Comparison of ENCODE assay signal across 24 mouse cellular contexts in the genomic region with DNA sequence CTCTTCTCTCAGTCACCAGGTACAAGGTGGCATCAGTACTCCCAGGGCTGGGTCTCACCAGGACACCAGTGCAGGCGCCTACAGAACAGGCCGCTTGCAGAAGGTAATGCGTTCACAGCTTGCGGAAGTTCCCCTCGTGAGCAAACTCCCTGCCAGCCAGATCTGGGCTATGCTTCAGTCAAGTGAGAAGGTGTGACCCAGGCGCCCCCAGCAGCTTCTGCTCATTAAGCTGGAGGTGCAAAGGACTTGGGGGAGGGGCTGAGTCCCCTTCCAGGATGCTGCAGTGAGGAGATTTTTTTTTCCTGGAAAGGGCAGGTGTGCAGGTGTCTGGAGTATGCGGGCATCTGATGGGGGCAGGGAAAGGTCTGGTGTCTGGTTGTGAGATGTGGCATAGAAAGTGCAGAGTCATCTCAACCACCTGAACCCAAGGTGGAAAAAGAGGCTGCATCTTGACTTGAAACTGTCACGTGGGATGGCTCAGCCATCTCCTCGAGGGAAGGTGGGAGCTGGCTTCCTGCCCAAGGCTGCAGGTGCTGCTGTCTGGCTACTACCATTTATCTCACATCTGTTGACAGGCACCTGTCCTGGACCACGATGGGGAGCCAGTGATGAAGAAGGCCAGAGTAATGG. TPM values are rescaled to one million over a fixed set of nuclear protein-coding genes. Genes with fewer than 3 reads are reported as not detected.
DNase-seq lines count a peak whose midpoint lies in the region; ATAC-seq and TF ChIP-seq lines count a peak whose summit lies in the region.
"Had no signal": no experiment of that assay in that cellular context is flagged by ENCODE, and none has a peak within 500 bp of the region (broad histone marks: within the 10 kb centered on the region; RNA-seq: fewer than 3 reads in every experiment).

No protein-coding gene starts in this region.

- 27% methylated on average over 10 of the region's 10 CpGs for WGBS in liver, embryonic 12.5 days (ENCODE audit: insufficient replicate concordance)
- 28% methylated on average over 10 of the region's 10 CpGs for WGBS in liver, embryonic 11.5 days
- 17% methylated on average over 10 of the region's 10 CpGs for WGBS in intestine, postnatal 0 days

- peaks cover 72% of the 10 kb centered on the region for H3K27me3 ChIP-seq in liver, embryonic 12.5 days (replicated peaks)
- H3K27me3 ChIP-seq in liver, embryonic 11.5 days (replicated peaks; ENCODE audit: control insufficient read depth, insufficient read depth, low read length) = peaks cover 19% of the 10 kb centered on the region; the same call in 1 of the 2 replicates
- H3K27me3 ChIP-seq in intestine, postnatal 0 days (replicated peaks; ENCODE audit: control insufficient read depth, insufficient read depth, low read length) = no peaks in the 10 kb centered on the region
- H3K27me3 ChIP-seq: hindbrain, embryonic 15.5 days; lung, embryonic 15.5 days had no signal

- H3K27ac ChIP-seq in liver, embryonic 12.5 days = no peak overlapping the region
- H3K27ac ChIP-seq in liver, embryonic 11.5 days (ENCODE audit: low read depth, low read length) = no peak overlapping the region
- H3K27ac ChIP-seq in intestine, postnatal 0 days (ENCODE audit: low read depth, low read length) = no peak overlapping the region
- H3K27ac ChIP-seq: heart, embryonic 10.5 days; hindbrain, embryonic 15.5 days; kidney, embryonic 15.5 days; left cerebral cortex, adult 2 months; liver, embryonic 15.5 days; lung, embryonic 15.5 days; neural tube, embryonic 13.5 days; stomach, postnatal 0 days had no signal

- H3K4me2 ChIP-seq in liver, embryonic 12.5 days = no peak overlapping the region
- no peak overlapping the region for H3K4me2 ChIP-seq in liver, embryonic 11.5 days
- no peak overlapping the region for H3K4me2 ChIP-seq in intestine, postnatal 0 days (replicated peaks; ENCODE audit: low read depth)
- H3K4me2 ChIP-seq: hindbrain, embryonic 15.5 days; kidney, embryonic 15.5 days; liver, embryonic 15.5 days; lung, embryonic 15.5 days; neural tube, embryonic 13.5 days had no signal

- H3K4me1 ChIP-seq in liver, embryonic 12.5 days = peaks cover 12% of the 10 kb centered on the region
- peaks cover 3% of the 10 kb centered on the region; the same call in 1 of the 2 replicates for H3K4me1 ChIP-seq in liver, embryonic 11.5 days (replicated peaks; ENCODE audit: control insufficient read depth, insufficient read depth, low read length)
- H3K4me1 ChIP-seq in intestine, postnatal 0 days (replicated peaks; ENCODE audit: control insufficient read depth, insufficient read depth, low read length) = no peaks in the 10 kb centered on the region

- no peak for TF ChIP-seq CTCF in intestine, postnatal 0 days (IDR thresholded peaks at IDR 0.05; ENCODE audit: low read depth)

- no peak overlapping the region for H3K4me3 ChIP-seq in liver, embryonic 12.5 days
- no peak overlapping the region for H3K4me3 ChIP-seq in liver, embryonic 11.5 days (ENCODE audit: low read depth, low read length)
- no peak overlapping the region for H3K4me3 ChIP-seq in intestine, postnatal 0 days (ENCODE audit: low read depth, low read length)
- H3K4me3 ChIP-seq: heart, embryonic 10.5 days; hindbrain, embryonic 15.5 days; kidney, embryonic 15.5 days; left cerebral cortex, adult 2 months; liver, embryonic 15.5 days; lung, embryonic 15.5 days; myocyte; neural tube, embryonic 13.5 days had no signal

- no peaks in the 10 kb centered on the region for H3K9me3 ChIP-seq in liver, embryonic 12.5 days (replicated peaks)
- H3K9me3 ChIP-seq in liver, embryonic 11.5 days (ENCODE audit: control insufficient read depth, low read length) = no peaks in the 10 kb centered on the region
- H3K9me3 ChIP-seq in intestine, postnatal 0 days (ENCODE audit: control insufficient read depth) = no peaks in the 10 kb centered on the region
- H3K9me3 ChIP-seq: heart, embryonic 10.5 days; hindbrain, embryonic 15.5 days; kidney, embryonic 15.5 days; liver, embryonic 15.5 days; lung, embryonic 15.5 days; neural tube, embryonic 13.5 days had no signal

- no peaks in the 10 kb centered on the region for H3K36me3 ChIP-seq in liver, embryonic 12.5 days
- H3K36me3 ChIP-seq in liver, embryonic 11.5 days (ENCODE audit: control insufficient read depth, insufficient read depth, low read length) = no peaks in the 10 kb centered on the region
- no peaks in the 10 kb centered on the region for H3K36me3 ChIP-seq in intestine, postnatal 0 days (ENCODE audit: control insufficient read depth, insufficient read depth)
- H3K36me3 ChIP-seq: heart, embryonic 10.5 days; hindbrain, embryonic 15.5 days; kidney, embryonic 15.5 days; liver, embryonic 15.5 days; lung, embryonic 15.5 days; neural tube, embryonic 13.5 days had no signal

- ATAC-seq in liver, embryonic 12.5 days = no peak
- no peak for ATAC-seq in liver, embryonic 11.5 days (replicated peaks; ENCODE audit: low FRiP score)
- ATAC-seq in erythroblast, adult 5-6 weeks (replicated peaks; ENCODE audit: low FRiP score, poor library complexity, severe bottlenecking) = peak; percentile 27; the same call in 1 of the 2 replicates
- no peak for ATAC-seq in intestine, postnatal 0 days
- ATAC-seq: intestine, embryonic 16.5 days; midbrain, embryonic 16.5 days had no signal

- peak overlapping the region; percentile 5; the same call in 1 of the 2 replicates for H3K9ac ChIP-seq in liver, embryonic 12.5 days
- H3K9ac ChIP-seq in liver, embryonic 11.5 days (ENCODE audit: low read depth, low read length) = no peak overlapping the region
- H3K9ac ChIP-seq in intestine, postnatal 0 days (ENCODE audit: low read depth, low read length) = no peak overlapping the region
- H3K9ac ChIP-seq: hindbrain, embryonic 15.5 days; kidney, embryonic 15.5 days; liver, embryonic 15.5 days; lung, embryonic 15.5 days; neural tube, embryonic 13.5 days had no signal

- no peak for DNase-seq in liver, embryonic 11.5 days (ENCODE audit: low spot score)
- peak; percentile 69 for DNase-seq in thymus, postnatal 0 days (ENCODE audit: low spot score)
- no peak for DNase-seq in gastrocnemius, adult 18-20 months (ENCODE audit: low spot score)
- DNase-seq in urinary bladder, postnatal 25 days (ENCODE audit: low spot score) = no peak
- DNase-seq: adrenal gland, postnatal 36 days; cerebellum, adult 11-12 months; gastrocnemius, postnatal 10 days; heart, postnatal 4 days; layer of hippocampus, adult 9-11 months; lung, postnatal 4 days had no signal

RNA-seq across cellular contexts. Expression of a gene that starts 2.7 kb away (rescaled TPM):
- polyA plus RNA-seq in liver, embryonic 12.5 days (2016; fragmentation: Nextera tagmentation; extraction: Ambion mirVana) = 10.8 and 11.3 TPM in 2 replicates
- 16.6 and 18.8 TPM in 2 replicates for polyA plus RNA-seq in liver, embryonic 11.5 days (2014; fragmentation: Nextera tagmentation; extraction: Ambion mirVana)
- total RNA-seq in erythroblast, adult 5-6 weeks (2015; ENCODE audit: low replicate concordance) = 3.3 TPM in 1 of 2 replicates, not detected in the other
- total RNA-seq in erythroblast, adult 5-6 weeks (2017; ENCODE audit: low replicate concordance) = 1.7 and 5.2 TPM in 2 replicates
- polyA plus RNA-seq in thymus, postnatal 0 days (2015; fragmentation: Nextera tagmentation; extraction: Ambion mirVana) = 13.8 and 14.0 TPM in 2 replicates
- 10 to 100 TPM; 12.4 to 12.9 TPM for total RNA-seq in gastrocnemius, adult 18-20 months (2021)
- polyA plus RNA-seq in intestine, postnatal 0 days (2015; fragmentation: Nextera tagmentation; extraction: Ambion mirVana) = 22.8 and 22.9 TPM in 2 replicates
